Mouse (Mus musculus) myocyte (in vitro differentiated cells): ENCODE results near the gene Fkbp8.

Experiments used
- MAX ChIP-seq: IDR thresholded peaks from one replicate; pipeline ENCODE4 v1.6.1; 2011; ENCODE audit warnings: low read depth, mild to moderate bottlenecking, control low read depth
- POLR2A ChIP-seq: IDR thresholded peaks from one replicate; pipeline ENCODE4 v1.6.1; 2011; ENCODE audit warnings: low read depth, mild to moderate bottlenecking, control low read depth, moderate library complexity; ENCODE audit not compliant: insufficient read length

- no peak for TF ChIP-seq MAX
- no peak for TF ChIP-seq POLR2A
These were observed 49.7 kb downstream of the Fkbp8 start for GRCm38 (mm10) chr8:70577207-70577606.
